Mouse (Mus musculus) hematopoietic stem cell, adult 5-6 weeks (primary cell): ENCODE data around the gene Kif21b. TPM values are rescaled to one million over a fixed set of nuclear protein-coding genes. Genes with fewer than 3 reads are reported as not detected.

Source experiments
- ATAC-seq, 2 experiments: fragments of 125-278 bp in 1 of 2; replicated peaks in 1 of 2; 2 replicates each; pipeline ENCODE4 v1.8.0; 2016 to 2017; ENCODE audit warnings: inconsistent platforms in 2 of 2, mild to moderate bottlenecking in 2 of 2, moderate number of reproducible peaks in 2 of 2, low read depth in 1 of 2, moderate TSS enrichment in 1 of 2; ENCODE audit not compliant: low FRiP score in 2 of 2, poor library complexity in 2 of 2, severe bottlenecking in 2 of 2, insufficient read depth in 1 of 2, low TSS enrichment in 1 of 2
- total RNA-seq: library from RNA; stranded (forward); fragments of 172-1452, 232-1000 nt; gene quantifications from 2 replicates; pipeline ENCODE4 v1.2.3, GENCODE M21; 2017

Kif21b gene
- total RNA-seq, 1 experiment from 2014 or later = 19.9 TPM

GRCm38 (mm10) chr1:136126159-136126765, 4.9 kb upstream of the Kif21b start:
- no peak for ATAC-seq

- ATAC-seq = 0 out of 4 replicates have a peak, but pooled peaks of 1 of the 2 experiments have one; percentile 18
Observed at GRCm38 (mm10) chr1:136126895-136127294, 4.3 kb upstream of the Kif21b start.

GRCm38 (mm10) chr1:136127856-136128255, 3.3 kb upstream of the Kif21b start:
- ATAC-seq = no peak

DNA sequence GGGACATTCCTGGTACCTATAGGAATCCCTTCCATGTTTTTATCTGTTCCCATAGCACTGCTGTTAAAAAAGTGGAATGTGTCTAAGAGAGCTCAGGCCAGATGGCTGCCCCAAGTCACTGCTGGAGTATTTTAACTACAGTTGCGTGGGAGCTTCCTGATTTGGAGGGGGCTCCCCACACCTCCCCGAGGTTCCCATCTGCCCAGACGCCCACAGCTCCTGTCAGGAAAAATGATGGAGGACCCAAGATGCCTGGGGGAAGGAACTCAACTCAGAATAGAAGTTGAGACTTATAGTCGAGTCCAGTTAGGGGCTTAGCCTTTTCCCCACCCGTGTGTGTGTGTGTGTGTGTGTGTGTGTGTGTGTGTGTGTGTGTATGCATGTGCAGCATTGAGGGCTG, 2.8 kb upstream of the Kif21b start:
- no peak for ATAC-seq

- ATAC-seq = no peak
Observed at GRCm38 (mm10) chr1:136128944-136129589, 2.1 kb upstream of the Kif21b start.

- ATAC-seq = no peak
Observed at GRCm38 (mm10) chr1:136130107-136130506, 1.1 kb upstream of the Kif21b start.

GRCm38 (mm10) chr1:136131603-136132291, 558 bp downstream of the Kif21b start:
- ATAC-seq = no peak

- ATAC-seq = no peak
Observed at GRCm38 (mm10) chr1:136132386-136133201, 1.4 kb downstream of the Kif21b start.

DNA sequence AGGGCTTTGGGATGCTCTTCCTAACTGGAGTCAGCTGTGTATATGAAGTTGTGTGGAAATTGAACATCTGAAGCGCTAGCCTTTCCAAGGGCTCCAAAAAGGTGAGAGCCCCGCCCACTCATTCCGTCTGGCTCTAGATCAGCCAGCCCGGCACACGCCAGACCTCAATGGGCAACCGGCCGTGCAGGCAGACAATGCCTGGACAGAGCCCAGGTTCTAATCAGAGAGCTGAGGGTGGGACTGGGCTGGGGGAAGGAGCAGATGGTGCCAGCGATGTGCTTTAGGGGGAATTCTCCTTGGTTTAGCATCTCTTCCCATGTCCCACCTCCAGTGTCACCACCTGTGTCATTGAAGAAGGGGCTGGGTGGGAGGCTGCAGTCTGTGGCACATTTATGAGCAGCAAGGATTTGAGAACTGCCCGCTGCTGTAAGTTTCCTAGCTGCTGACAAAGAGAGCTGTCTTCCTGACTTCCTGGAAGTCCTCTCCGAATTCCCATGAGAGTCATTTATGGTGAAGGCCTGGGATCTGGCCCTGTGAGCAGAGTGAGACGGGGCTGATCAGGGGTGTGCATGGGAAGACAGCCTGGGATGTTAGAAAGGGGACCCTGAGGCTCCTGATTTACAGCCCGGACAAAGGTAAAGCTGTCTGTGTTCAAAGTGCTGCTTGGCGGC, 2.5 kb downstream of the Kif21b start:
- ATAC-seq = no peak

- ATAC-seq = no peak
Observed at GRCm38 (mm10) chr1:136134547-136134946, 3.4 kb downstream of the Kif21b start.

DNA sequence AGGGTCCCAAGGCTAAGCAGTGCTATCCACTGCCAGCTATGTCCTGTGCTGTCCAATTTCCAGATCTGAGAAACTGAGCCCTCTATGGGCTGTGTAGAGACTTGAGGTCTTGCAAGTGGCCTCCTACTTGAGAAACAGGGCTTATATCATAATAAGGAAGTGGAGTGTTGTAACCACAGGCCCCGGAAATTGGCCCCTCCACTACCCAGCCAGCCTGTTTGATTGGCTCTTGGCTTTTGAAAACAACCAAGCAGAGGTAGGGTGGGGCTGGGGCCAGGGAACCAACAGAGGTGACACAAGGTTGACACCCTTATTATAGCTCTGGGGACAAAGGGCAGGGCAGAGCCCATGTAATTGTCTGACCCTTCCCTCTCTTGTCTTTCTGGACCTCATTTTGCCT, 3.9 kb downstream of the Kif21b start:
- peak; percentile 71 for ATAC-seq

DNA sequence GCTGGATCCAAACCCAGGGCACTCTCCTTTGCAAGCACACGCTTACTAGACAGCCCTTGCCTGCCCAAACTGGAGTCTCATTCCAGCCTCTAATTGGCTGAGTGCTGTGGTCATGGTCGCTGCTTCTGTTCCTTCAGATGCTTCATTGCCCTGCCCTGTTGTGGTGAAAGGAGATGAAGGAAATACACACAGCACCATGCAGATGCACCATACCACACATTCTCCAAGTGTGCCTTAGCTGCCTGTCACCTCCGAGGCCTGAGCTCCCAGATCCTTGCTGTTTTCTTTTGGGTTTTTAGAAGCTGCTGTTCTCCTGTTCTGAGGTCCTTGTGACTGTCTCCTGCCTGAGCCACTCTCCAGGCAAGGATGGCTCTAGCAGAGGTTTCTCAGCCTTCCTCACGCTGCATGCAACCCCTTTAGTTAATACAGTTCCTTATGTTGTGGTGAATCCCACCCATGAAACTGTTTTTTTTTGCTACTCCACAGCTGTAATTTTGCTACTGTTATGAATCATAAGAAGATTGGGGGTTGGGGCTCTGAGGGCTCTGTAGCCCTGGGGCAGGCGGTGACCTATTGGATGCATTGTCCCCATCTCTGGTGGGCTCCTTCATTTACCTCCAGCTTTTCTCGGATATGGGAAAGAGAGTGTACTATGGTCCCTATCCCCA, 4.7 kb downstream of the Kif21b start:
- no peak for ATAC-seq

DNA sequence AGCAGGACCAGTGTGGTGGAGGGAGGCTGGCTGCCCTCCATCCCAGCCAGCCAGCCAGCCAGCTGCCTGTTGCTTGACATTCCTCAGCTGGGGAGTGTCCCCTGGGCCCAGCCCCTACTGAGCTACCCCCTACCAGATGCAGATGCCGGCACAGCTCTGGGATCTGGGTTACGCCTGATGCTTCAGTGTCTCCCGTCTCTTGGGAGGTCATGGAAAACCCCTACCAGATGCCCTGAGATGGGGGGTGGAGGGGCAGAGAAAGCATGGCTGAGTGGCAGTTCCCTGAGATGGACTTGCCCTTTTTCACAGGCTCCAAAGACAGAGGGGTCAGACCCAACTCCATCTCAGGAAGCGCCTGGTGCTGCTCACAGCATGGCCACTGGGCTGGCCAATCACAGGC, 5.4 kb downstream of the Kif21b start:
- no peak for ATAC-seq

DNA sequence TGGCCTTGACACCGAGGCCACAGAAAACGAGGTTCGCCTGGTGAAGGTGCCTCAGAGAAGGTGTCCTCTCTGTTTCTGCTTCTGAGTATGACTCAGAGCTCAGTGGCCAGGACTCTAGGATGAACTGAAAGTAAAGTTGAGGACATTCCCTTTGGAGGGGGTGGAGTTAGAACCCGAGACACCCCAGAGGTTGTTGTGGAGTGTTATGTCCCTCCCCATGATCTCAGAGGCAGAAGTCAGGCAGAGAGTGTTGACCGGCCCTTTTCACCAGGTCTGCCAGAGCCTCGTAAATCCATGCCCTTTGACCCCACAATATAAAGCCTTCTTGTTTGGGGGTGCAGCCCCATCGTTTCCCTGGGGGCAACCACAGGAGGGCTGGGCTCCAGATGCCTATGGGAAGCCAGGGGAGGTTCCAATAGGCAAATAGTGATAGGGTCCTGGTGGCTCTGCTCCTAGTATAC, 5.9 kb downstream of the Kif21b start:
- no peak for ATAC-seq

DNA sequence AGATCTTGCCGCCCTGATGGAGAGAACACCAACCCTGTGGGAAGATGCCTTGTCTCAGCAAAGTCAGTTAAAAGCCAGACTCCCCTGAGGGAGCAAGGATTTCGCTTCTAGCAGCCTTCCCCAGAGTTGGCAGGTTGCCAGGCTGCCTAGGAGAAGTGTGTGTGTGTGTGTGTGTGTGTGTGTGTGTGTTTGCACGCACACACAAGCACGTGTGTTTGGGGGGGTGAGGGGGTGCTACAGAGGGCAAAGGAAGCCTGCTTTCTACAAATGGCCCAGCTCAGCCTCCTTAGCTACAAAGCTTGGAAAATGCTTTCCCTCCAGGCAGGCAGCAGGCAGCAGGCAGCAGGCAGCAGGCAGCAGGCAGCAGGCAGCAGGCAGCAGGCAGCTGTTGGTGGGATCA, 6.4 kb downstream of the Kif21b start:
- ATAC-seq = no peak

DNA sequence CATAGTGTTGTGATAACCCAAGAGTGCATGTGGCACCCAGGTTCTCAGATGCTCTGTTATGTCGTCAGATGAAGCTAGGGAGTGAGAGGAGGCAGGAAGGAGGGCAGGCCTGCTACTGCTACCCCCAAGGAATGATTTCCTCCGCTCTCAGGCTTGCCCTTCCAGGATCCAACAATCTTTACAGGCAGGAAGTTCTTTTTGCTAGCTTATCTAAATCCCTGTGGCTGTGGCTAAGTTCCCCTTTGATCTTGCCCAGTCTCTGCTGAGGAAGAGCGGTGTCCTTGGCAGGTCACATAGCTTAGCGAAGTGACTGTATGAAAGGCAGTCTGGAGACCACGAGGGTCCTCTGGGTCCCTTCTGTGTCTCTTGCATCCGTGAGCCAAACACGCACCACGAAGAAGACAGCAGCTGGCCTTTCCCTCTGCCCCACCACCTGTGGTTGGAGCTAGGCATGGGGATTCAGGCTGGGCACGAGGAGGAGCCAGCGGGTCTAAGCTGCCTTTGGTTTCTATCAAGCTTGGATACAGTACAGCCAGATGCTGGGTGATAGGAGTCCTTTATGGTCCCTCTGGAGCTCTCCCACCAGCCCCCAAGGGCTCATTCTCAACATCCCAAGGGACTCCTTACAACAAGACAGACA, 7.1 kb downstream of the Kif21b start:
- ATAC-seq = no peak
